Mouse (Mus musculus): ENCODE measurements around the gene Tpk1.

DNA sequence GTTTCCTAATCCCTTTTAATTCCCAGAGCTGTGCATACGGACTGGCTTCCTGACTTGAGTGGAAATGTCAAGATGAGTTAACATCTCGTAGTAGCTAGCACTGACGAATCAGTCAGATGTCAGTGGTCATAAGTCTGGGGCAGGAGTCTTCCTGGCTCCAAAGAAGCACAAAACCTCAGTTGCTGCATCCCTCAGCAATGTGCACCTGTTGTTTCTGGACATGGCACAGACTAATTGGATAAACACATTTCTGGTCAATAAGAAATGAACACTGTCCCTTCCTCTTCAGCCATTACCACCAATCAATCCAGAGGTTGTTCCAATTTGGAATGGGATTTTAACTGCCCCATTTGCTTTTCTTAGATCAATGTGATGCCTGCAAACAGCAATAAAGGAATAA lies 281.2 kb downstream of the Tpk1 start:
- TF ChIP-seq POLR2A (IDR thresholded peaks at IDR 0.05; ENCODE audit: low read depth, low read length) = no peak
- TF ChIP-seq CTCF (IDR thresholded peaks at IDR 0.05; ENCODE audit: extremely low read depth, insufficient read length, insufficient replicate concordance, low read depth, low read length) = no peak
